Mouse (Mus musculus): ENCODE data around the gene Cyp27a1.

Cyp27a1 gene

DNA sequence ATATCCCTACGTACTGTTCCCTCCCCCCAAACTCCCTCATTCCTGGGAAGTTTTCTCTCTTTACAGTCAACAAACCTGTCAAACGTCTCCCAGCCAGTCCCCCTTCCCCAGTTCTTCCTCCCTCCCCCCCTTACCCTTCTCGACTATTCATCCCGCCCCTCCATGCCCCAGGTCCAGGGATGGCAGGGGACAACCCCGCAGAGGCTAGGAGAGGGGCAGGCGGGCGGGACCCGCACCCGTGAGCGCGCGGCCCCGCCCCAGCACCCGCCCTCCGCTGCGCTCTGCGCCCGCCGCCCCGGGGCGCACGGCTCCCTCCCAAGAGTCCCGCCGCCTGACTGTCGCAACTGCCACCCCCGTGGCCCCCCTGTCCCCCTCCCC is 58.1 kb downstream of the Cyp27a1 start:
- DNase-seq (ENCODE audit: extremely low spot score, low spot score): peak; percentile 54

DNA sequence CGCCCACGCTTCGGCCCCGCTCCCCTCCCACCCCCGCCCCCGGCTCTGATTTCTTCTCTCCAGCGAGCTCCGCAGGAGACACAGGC is 58.3 kb downstream of the Cyp27a1 start, which contains the start of gene Wnt6:
Wnt6 (plus strand) TSS at position 48 of the 86 bp plus-strand sequence.
- DNase-seq (ENCODE audit: extremely low spot score, low spot score): no peak

DNA sequence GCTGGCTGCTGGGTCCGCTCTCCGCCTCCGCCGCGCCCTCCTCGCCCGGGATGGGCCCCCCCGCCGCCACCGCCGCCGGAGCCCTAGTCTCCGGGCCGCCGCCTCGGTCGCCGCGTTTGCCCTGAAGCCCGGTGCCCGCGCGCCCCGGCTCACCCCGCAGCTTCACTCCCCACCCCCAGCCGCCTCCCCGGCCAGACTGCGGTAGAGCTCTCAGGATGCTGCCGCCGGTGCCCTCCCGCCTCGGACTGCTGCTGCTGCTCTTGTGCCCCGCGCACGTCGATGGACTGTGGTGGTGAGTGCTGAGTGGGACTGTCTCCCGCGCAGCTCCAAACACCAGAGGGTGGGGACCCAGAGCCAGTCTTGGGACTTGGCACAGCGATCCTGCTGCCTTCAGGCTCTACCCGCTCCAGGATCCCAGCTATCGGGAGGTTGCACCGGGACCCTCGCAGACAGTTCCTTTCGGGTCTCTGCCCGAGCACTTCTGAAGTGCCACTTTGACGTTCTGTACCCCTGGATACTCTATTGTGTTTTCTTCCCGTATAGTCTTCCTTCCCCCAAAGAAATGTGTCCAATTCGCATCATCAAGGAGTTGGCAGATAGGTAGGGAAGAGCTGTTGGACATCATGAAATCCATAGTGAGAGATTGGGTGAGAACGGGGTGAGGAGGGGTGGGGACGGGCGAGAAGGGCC is 58.7 kb downstream of the Cyp27a1 start:
- peak; percentile 67 for DNase-seq (ENCODE audit: extremely low spot score, low spot score)

DNA sequence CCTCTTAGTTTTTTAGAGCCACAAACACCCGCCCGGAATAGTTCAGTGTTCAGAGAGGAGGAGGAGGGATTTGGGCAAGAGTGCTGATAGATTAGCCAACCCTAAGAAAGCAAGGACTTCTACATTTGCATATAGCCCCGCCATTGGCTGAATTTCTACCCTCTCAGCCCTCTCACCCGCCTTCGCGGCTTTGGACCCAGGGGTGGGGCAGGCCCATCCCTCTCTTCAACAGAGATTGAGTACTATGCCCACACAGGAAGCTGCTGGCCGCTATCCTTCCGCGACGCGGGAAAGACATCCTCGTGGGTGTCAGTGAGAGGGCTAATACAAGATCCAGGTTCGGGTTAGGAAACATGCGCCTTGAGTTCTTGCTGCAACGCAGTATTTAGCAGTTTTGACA is 59.8 kb downstream of the Cyp27a1 start:
- DNase-seq (ENCODE audit: extremely low spot score, low spot score): peak; percentile 80

DNA sequence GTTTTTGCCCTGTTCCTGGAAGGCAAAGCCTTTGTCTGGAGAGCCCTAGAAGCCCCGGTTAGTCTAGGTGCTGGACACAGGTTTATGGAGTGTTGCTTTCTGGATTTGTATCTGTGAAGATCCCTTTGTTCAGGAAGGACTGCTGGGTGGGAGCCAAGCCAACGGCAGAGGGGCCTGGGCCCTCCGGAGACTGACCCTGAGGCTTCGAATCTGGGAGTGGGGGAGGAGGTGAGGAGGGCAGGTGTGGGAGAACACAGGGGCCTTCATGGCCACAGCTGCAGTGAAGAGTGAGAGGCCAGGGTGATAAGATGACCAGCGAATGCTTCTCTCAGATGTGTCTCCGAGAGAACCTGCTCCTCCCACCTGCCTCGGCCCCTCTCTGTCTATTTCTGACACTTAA is 60.7 kb downstream of the Cyp27a1 start:
- no peak for DNase-seq (ENCODE audit: extremely low spot score, low spot score)

DNA sequence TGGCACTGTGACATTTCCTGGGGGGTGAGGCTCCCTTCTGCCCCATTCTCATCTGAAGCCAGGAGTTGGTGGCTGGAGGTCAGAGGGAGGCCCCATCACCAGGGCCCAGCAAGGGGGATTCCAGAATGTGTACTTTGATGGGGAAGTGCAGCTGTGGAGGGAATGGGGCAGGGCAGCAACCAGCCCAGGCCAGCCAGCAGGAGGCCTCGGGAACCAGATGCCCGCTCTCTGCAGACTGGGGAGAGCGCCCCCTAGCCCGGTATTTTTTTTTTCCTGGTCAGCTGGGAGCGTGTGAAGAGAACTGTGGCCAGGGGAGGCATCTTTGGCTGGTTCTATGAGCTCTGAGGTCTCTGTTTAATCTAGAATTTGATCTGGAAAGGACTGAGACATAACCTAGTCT is 62.4 kb downstream of the Cyp27a1 start:
- DNase-seq (ENCODE audit: extremely low spot score, low spot score): no peak

DNA sequence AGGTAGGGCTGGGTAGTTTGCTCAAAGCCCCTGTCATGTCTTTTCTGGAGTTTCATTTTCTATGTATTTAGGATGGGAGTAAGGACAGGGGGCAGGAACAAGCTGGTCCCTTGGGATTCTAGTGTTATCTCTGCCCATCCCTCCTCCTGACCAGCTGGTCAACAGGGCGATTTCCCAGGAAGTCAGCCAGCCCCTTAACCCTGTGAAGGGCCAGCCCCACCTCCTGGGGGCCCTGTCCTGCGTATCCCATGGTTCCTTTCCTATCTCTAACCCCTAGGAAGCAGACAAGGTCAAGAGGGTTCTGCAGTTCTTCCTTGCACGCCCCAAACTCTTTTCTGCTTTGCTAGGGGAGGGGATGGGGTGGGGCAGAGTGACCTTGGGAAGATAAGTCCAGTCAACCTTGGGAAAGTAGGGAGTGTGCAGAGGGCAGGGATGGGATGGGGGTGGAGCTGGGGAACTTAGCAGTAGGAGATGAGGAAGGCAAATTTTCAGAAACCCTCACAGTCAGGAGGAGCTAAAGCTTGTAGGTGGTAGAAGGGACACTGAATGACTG is 65.6 kb downstream of the Cyp27a1 start:
- DNase-seq (ENCODE audit: extremely low spot score, low spot score): no peak

DNA sequence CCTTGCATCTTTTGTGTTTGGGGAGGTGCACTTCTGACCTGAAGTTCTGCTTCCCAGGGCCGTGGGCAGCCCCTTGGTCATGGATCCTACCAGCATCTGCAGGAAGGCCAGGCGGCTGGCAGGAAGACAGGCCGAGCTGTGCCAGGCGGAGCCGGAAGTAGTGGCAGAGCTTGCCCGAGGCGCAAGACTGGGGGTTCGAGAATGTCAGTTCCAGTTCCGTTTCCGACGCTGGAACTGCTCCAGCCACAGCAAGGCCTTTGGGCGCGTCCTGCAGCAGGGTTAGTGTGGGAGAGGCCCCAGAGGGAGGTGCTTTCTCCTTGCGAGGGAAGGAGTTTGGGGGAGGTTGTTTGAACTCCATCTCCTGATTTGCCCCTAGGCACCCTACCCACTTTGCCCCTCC is 68.7 kb downstream of the Cyp27a1 start:
- no peak for DNase-seq (ENCODE audit: extremely low spot score, low spot score)

DNA sequence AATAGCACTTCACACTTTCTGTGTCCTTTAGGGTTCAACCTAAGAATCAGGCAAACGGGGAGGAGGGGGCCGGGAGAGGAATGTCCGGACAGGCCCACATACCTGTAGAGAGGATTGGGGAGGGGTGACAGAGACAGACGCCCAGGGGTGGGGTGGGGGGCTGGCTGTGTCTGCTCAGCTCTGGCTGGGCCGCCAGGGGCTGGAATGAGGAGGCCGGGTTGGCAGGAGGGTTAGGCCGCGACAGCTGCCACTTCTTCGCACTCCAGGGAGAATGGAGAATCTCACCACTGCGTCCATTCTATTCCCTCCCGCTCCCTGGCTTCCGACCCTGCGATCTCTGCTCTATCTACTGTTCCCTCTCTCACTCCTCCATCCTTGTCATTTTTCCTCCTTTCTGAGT is 70.2 kb downstream of the Cyp27a1 start:
- DNase-seq (ENCODE audit: extremely low spot score, low spot score): peak; percentile 38

DNA sequence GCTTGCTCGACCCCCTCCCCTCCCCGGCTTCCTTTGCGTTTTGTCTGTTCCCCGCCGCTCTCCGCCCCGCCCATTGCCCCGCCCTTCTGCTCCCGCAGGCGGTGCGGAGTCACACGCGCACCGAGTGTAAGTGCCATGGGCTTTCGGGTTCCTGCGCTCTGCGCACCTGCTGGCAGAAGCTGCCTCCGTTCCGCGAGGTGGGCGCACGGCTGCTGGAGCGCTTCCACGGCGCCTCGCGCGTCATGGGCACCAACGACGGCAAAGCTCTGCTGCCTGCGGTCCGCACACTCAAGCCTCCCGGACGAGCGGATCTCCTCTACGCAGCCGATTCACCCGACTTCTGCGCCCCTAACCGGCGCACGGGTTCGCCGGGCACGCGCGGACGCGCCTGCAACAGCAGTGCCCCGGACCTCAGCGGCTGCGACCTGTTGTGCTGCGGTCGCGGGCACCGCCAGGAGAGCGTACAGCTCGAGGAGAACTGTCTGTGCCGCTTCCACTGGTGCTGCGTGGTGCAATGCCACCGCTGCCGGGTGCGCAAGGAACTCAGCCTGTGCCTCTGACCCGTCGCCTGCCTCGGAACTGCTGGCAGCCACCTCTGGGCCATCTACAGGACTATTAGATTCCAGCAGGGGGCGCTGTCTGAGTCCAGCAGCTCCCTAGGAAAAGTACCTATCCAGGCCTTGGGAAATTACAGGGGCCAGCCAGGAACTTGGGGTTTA is 70.8 kb downstream of the Cyp27a1 start:
- DNase-seq (ENCODE audit: extremely low spot score, low spot score): peak; percentile 74
